Mouse (Mus musculus) embryo, embryonic 10.5 days (tissue): Measurements from ENCODE around the gene Pknox1.
"Not testable (repeated sequence)": the region's sequence is repeated elsewhere in the genome, so short reads cannot be mapped to it uniquely, and the experiment has no call there.

Source experiments
- DNase-seq: peaks from one replicate; pipeline ENCODE4 v3.0.0-alpha.2; 2015; ENCODE audit warnings: low spot score

Pknox1 gene

GRCm38 (mm10) chr17:31552601-31553000 is 11.9 kb upstream of the Pknox1 start:
- DNase-seq, result not testable (repeated sequence)

GRCm38 (mm10) chr17:31556253-31556652 is 8.3 kb upstream of the Pknox1 start:
- DNase-seq, result no peak

GRCm38 (mm10) chr17:31557124-31557880 is 7.2 kb upstream of the Pknox1 start:
- DNase-seq, result peak; percentile 86

- peak; percentile 28 for DNase-seq
These were observed 6.5 kb upstream of the Pknox1 start for GRCm38 (mm10) chr17:31557947-31558542.

- no peak for DNase-seq
These were observed 5.3 kb upstream of the Pknox1 start for GRCm38 (mm10) chr17:31559021-31559789.

GRCm38 (mm10) chr17:31563632-31564014 is 911 bp upstream of the Pknox1 start:
- DNase-seq, result peak; percentile 67

GRCm38 (mm10) chr17:31564858-31565140 is 265 bp downstream of the Pknox1 start:
- no peak for DNase-seq

- peak; percentile 81 for DNase-seq
These were observed 865 bp downstream of the Pknox1 start for GRCm38 (mm10) chr17:31565141-31566056.

- no peak for DNase-seq
These were observed 1.7 kb downstream of the Pknox1 start for GRCm38 (mm10) chr17:31566276-31566675.

- DNase-seq, result no peak
These were observed 5.2 kb downstream of the Pknox1 start for GRCm38 (mm10) chr17:31569756-31570155.

- peak; percentile 38 for DNase-seq
These were observed 5.9 kb downstream of the Pknox1 start for GRCm38 (mm10) chr17:31570321-31570925.

- DNase-seq, result no peak
These were observed 7.2 kb downstream of the Pknox1 start for GRCm38 (mm10) chr17:31571689-31572088.

- DNase-seq, result no peak
These were observed 10.1 kb downstream of the Pknox1 start for GRCm38 (mm10) chr17:31574662-31575061.

- DNase-seq, result no peak
These were observed 12.1 kb downstream of the Pknox1 start for GRCm38 (mm10) chr17:31576394-31577175.

GRCm38 (mm10) chr17:31580344-31580743 is 15.8 kb downstream of the Pknox1 start:
- DNase-seq, result no peak

- DNase-seq, result no peak
These were observed 18.7 kb downstream of the Pknox1 start for GRCm38 (mm10) chr17:31583185-31583584.

GRCm38 (mm10) chr17:31583781-31584180 is 19.2 kb downstream of the Pknox1 start:
- no peak for DNase-seq

- no peak for DNase-seq
These were observed 23.6 kb downstream of the Pknox1 start for GRCm38 (mm10) chr17:31588115-31588514.

GRCm38 (mm10) chr17:31588726-31589125 is 24.2 kb downstream of the Pknox1 start:
- no peak for DNase-seq

- DNase-seq, result no peak
These were observed 26.3 kb downstream of the Pknox1 start for GRCm38 (mm10) chr17:31590846-31591245.

GRCm38 (mm10) chr17:31594590-31594989 is 30.1 kb downstream of the Pknox1 start:
- no peak for DNase-seq
